Mouse (Mus musculus): Measurements from ENCODE around the gene Klhl31. TPM values are rescaled to one million over a fixed set of nuclear protein-coding genes. Genes with fewer than 3 reads are reported as not detected.

Gene Klhl31
- polyA plus RNA-seq, 1 experiment: not detected

GRCm38 (mm10) chr9:77618392-77618791 is 17.9 kb upstream of the Klhl31 start:
- Histone ChIP-seq H3K4me3 (ENCODE audit: insufficient read depth, low read depth, low read length) (no peak overlapping the region), H3K4me1 (ENCODE audit: control insufficient read depth, insufficient read depth, low read length) (no peaks in the 10 kb centered on the region), H3K27ac (ENCODE audit: insufficient read depth, low read depth, low read length) (no peak overlapping the region)
- 89% methylated on average over 2 of the region's 2 CpGs for WGBS
- no peak for TF ChIP-seq CTCF (IDR thresholded peaks at IDR 0.05; ENCODE audit: insufficient read depth, low read depth, low read length)

GRCm38 (mm10) chr9:77620077-77620476 is 16.2 kb upstream of the Klhl31 start:
- Histone ChIP-seq H3K27ac (ENCODE audit: insufficient read depth, low read depth, low read length) (no peak overlapping the region), H3K4me3 (ENCODE audit: insufficient read depth, low read depth, low read length) (no peak overlapping the region), H3K4me1 (ENCODE audit: control insufficient read depth, insufficient read depth, low read length) (no peaks in the 10 kb centered on the region)
- WGBS: 86% methylated on average over 6 of the region's 6 CpGs
- TF ChIP-seq POLR2A (IDR thresholded peaks at IDR 0.05; ENCODE audit: insufficient read depth, low read depth, low read length) (no peak), CTCF (IDR thresholded peaks at IDR 0.05; ENCODE audit: insufficient read depth, low read depth, low read length) (no peak)

GRCm38 (mm10) chr9:77620482-77620881 is 15.8 kb upstream of the Klhl31 start:
- no peak overlapping the region for H3K27ac ChIP-seq (ENCODE audit: insufficient read depth, low read depth, low read length)
- no peaks in the 10 kb centered on the region for H3K4me1 ChIP-seq (ENCODE audit: control insufficient read depth, insufficient read depth, low read length)
- WGBS: 56% methylated on average over 2 of the region's 2 CpGs
- TF ChIP-seq CTCF (IDR thresholded peaks at IDR 0.05; ENCODE audit: insufficient read depth, low read depth, low read length) (no peak), POLR2A (IDR thresholded peaks at IDR 0.05; ENCODE audit: insufficient read depth, low read depth, low read length) (no peak)
- H3K4me3 ChIP-seq (ENCODE audit: insufficient read depth, low read depth, low read length): no peak overlapping the region

DNA sequence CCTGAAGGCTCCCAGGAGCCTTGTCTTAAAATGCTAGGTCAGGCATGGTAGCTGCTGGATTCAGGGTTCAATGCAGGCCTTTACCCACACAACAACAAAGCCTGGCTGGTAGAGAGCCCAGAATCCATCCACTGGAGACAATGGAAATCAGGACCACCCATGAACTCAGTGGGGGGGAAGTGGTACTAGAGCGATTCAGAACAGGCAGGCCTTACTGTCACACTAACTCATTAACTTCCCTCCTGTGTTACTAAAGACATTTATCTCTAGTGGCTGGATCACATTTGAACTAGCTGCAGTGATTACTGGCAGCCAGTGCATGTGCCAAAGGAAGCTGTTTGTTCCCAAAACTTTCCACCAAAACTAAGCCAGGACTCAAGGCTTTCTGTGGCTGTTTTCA is 13.4 kb upstream of the Klhl31 start:
- 61% methylated on average over 1 of the region's 1 CpGs for WGBS
- H3K4me1 ChIP-seq (ENCODE audit: control insufficient read depth, insufficient read depth, low read length): no peaks in the 10 kb centered on the region
- no peak for TF ChIP-seq POLR2A (IDR thresholded peaks at IDR 0.05; ENCODE audit: insufficient read depth, low read depth, low read length)
- no peak for TF ChIP-seq CTCF (IDR thresholded peaks at IDR 0.05; ENCODE audit: insufficient read depth, low read depth, low read length)

GRCm38 (mm10) chr9:77623318-77624050 is 12.8 kb upstream of the Klhl31 start:
- 94% methylated on average over 6 of the region's 6 CpGs for WGBS
- TF ChIP-seq CTCF (IDR thresholded peaks at IDR 0.05; ENCODE audit: insufficient read depth, low read depth, low read length): no peak
- no peak for TF ChIP-seq POLR2A (IDR thresholded peaks at IDR 0.05; ENCODE audit: insufficient read depth, low read depth, low read length)
- H3K27ac ChIP-seq (ENCODE audit: insufficient read depth, low read depth, low read length): no peak overlapping the region
- H3K4me3 ChIP-seq (ENCODE audit: insufficient read depth, low read depth, low read length): no peak overlapping the region
- H3K4me1 ChIP-seq (ENCODE audit: control insufficient read depth, insufficient read depth, low read length): no peaks in the 10 kb centered on the region

More for the DNA sequence above, 13.4 kb upstream of the Klhl31 start:
- Histone ChIP-seq H3K27ac (ENCODE audit: insufficient read depth, low read depth, low read length) (no peak overlapping the region), H3K4me3 (ENCODE audit: insufficient read depth, low read depth, low read length) (no peak overlapping the region)

DNA sequence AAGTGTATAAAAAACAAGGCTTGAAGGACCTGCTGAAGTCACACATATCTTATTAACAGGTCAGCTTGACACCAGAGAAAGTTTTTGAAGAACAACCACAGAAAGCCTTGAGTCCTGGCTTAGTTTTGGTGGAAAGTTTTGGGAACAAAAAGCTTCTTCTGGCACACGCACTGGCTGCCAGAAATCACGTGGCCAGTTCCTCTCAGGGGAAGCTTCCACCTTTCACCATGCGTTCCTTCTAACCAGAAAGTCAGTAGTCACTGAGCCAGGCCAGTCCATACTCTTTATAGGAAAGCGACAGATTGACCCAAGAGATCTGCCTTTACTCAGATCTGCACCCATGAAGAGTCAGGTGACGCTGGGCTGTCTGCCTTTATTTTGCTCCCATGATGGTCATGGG is 12.1 kb upstream of the Klhl31 start:
- Histone ChIP-seq H3K27ac (ENCODE audit: insufficient read depth, low read depth, low read length) (no peak overlapping the region), H3K4me1 (ENCODE audit: control insufficient read depth, insufficient read depth, low read length) (no peaks in the 10 kb centered on the region), H3K4me3 (ENCODE audit: insufficient read depth, low read depth, low read length) (no peak overlapping the region)
- whole genome bisulfite sequencing: 79% methylated on average over 5 of the region's 5 CpGs
- TF ChIP-seq CTCF (IDR thresholded peaks at IDR 0.05; ENCODE audit: insufficient read depth, low read depth, low read length): no peak
- TF ChIP-seq POLR2A (IDR thresholded peaks at IDR 0.05; ENCODE audit: insufficient read depth, low read depth, low read length): no peak

DNA sequence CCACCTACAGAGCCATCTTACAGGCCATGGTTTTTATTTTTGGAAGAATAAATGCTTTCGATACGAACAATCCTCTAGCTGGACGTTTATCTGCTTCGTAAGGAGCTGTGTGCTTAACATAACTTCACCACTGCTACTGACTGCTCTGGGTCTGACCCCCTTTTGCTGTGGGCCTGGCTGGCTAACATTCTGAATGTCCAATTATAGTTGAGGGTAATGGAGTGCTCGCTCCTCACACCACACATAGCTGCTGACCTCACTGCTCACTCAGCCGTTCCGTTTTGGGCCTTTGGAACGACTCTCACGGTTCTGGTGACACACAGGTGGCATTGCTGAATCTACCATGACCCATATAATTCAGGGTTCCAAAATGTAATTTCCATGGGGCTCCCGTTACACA is 7.6 kb upstream of the Klhl31 start:
- 87% methylated on average over 10 of the region's 10 CpGs for WGBS

DNA sequence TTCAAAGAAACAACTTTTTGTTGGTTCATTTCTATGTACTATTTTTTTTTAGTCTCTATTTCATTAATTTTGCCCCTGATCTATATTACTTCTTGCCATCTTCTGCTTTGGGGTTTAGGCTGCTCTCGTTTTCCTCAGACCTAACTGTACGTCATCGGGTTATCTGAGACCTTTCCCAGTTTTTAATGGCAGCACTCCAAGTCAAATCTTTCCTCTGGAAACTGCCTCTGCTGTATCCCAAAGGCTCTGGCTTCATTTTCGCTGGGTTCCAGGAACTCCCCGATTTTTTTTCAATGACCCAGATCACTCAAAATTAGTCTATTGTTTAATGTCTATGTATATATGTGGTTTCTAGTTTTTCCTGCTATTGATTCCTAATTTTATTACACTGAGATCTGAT is 6.6 kb upstream of the Klhl31 start:
- Histone ChIP-seq H3K27ac (ENCODE audit: insufficient read depth, low read depth, low read length) (no peak overlapping the region), H3K4me1 (ENCODE audit: control insufficient read depth, insufficient read depth, low read length) (no peaks in the 10 kb centered on the region), H3K4me3 (ENCODE audit: insufficient read depth, low read depth, low read length) (no peak overlapping the region)
- WGBS: 57% methylated on average over 5 of the region's 5 CpGs
- no peak for TF ChIP-seq POLR2A (IDR thresholded peaks at IDR 0.05; ENCODE audit: insufficient read depth, low read depth, low read length)
- no peak for TF ChIP-seq CTCF (IDR thresholded peaks at IDR 0.05; ENCODE audit: insufficient read depth, low read depth, low read length)

More for the DNA sequence above, 7.6 kb upstream of the Klhl31 start:
- no peak for TF ChIP-seq CTCF (IDR thresholded peaks at IDR 0.05; ENCODE audit: insufficient read depth, low read depth, low read length)
- no peak for TF ChIP-seq POLR2A (IDR thresholded peaks at IDR 0.05; ENCODE audit: insufficient read depth, low read depth, low read length)
- no peaks in the 10 kb centered on the region for H3K4me1 ChIP-seq (ENCODE audit: control insufficient read depth, insufficient read depth, low read length)
- no peak overlapping the region for H3K27ac ChIP-seq (ENCODE audit: insufficient read depth, low read depth, low read length)
- no peak overlapping the region for H3K4me3 ChIP-seq (ENCODE audit: insufficient read depth, low read depth, low read length)

DNA sequence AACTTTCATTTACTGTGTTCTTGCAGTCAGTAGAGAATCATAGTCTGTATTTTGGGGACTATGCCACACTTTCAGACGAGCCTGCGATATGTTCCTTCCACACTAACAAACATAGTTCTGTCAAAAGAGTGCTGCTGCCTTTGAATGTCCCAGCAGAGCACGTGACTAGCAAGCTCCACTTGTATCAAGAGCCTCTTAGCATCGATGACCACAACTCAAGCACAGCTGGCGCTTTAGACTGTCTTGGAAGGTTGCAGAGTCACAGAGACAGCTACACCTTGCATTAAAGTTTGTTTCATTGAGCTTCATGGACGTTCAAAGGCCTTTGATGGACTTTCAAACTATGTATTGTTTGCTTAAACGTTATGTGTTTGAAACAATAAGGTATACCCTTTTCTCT is 5.5 kb upstream of the Klhl31 start:
- 88% methylated on average over 7 of the region's 7 CpGs for WGBS
- TF ChIP-seq CTCF (IDR thresholded peaks at IDR 0.05; ENCODE audit: insufficient read depth, low read depth, low read length) (no peak), POLR2A (IDR thresholded peaks at IDR 0.05; ENCODE audit: insufficient read depth, low read depth, low read length) (no peak)
- Histone ChIP-seq H3K27ac (ENCODE audit: insufficient read depth, low read depth, low read length) (no peak overlapping the region), H3K4me1 (ENCODE audit: control insufficient read depth, insufficient read depth, low read length) (no peaks in the 10 kb centered on the region), H3K4me3 (ENCODE audit: insufficient read depth, low read depth, low read length) (no peak overlapping the region)
